Mouse (Mus musculus): Measurements from ENCODE around the gene Psat1.

Gene Psat1

GRCm38 (mm10) chr19:15947237-15947636, at the start of gene Psat1:
Gene Psat1 (minus strand): TSS chr19:15947337.
- in situ Hi-C loops (cut with MboI, MseI) = no loop called here

GRCm38 (mm10) chr19:15990102-15990501, 43.0 kb upstream of the Psat1 start:
- in situ Hi-C loops (cut with MboI, MseI) = no loop called here

GRCm38 (mm10) chr19:15985172-15985713, 38.1 kb upstream of the Psat1 start:
- in situ Hi-C loops (cut with MboI, MseI) = no loop called here

- in situ Hi-C loops (cut with MboI, MseI) = no loop called here
Measured at GRCm38 (mm10) chr19:15984449-15985171, 37.5 kb upstream of the Psat1 start, which contains the start of gene Cep78. Gene Cep78 (minus strand): TSS chr19:15984989.

GRCm38 (mm10) chr19:15983739-15984344, 36.7 kb upstream of the Psat1 start:
- in situ Hi-C loops (cut with MboI, MseI) = no loop called here

- in situ Hi-C loops (cut with MboI, MseI) = no loop called here
Measured at GRCm38 (mm10) chr19:15982926-15983738, 36.0 kb upstream of the Psat1 start.

GRCm38 (mm10) chr19:15981861-15982260, 34.7 kb upstream of the Psat1 start:
- in situ Hi-C loops (cut with MboI, MseI) = no loop called here

- in situ Hi-C loops (cut with MboI, MseI) = loop anchor here (10.0 kb wide), 1 partner anchor 109 kb away; no protein-coding TSS in a partner anchor
Measured at GRCm38 (mm10) chr19:15973365-15973764, 26.2 kb upstream of the Psat1 start.

- in situ Hi-C loops (cut with MboI, MseI) = no loop called here
Measured at GRCm38 (mm10) chr19:15965082-15965481, 17.9 kb upstream of the Psat1 start.

GRCm38 (mm10) chr19:15964533-15964932, 17.4 kb upstream of the Psat1 start:
- in situ Hi-C loops (cut with MboI, MseI) = no loop called here

GRCm38 (mm10) chr19:15963011-15963695, 16.0 kb upstream of the Psat1 start:
- in situ Hi-C loops (cut with MboI, MseI) = no loop called here

- in situ Hi-C loops (cut with MboI, MseI) = no loop called here
Measured at GRCm38 (mm10) chr19:15962313-15962712, 15.2 kb upstream of the Psat1 start.

- in situ Hi-C loops (cut with MboI, MseI) = no loop called here
Measured at GRCm38 (mm10) chr19:15950225-15950624, 3.1 kb upstream of the Psat1 start.

- in situ Hi-C loops (cut with MboI, MseI) = no loop called here
Measured at GRCm38 (mm10) chr19:15948867-15949266, 1.7 kb upstream of the Psat1 start.

- in situ Hi-C loops (cut with MboI, MseI) = no loop called here
Measured at GRCm38 (mm10) chr19:15948426-15948825, 1.3 kb upstream of the Psat1 start.

GRCm38 (mm10) chr19:15946663-15947062, 474 bp downstream of the Psat1 start:
- in situ Hi-C loops (cut with MboI, MseI) = no loop called here

GRCm38 (mm10) chr19:15943117-15943423, 4.1 kb downstream of the Psat1 start:
- in situ Hi-C loops (cut with MboI, MseI) = no loop called here

GRCm38 (mm10) chr19:15942421-15943116, 4.6 kb downstream of the Psat1 start:
- in situ Hi-C loops (cut with MboI, MseI) = no loop called here

- in situ Hi-C loops (cut with MboI, MseI) = no loop called here
Measured at GRCm38 (mm10) chr19:15941399-15941798, 5.7 kb downstream of the Psat1 start.

- in situ Hi-C loops (cut with MboI, MseI) = no loop called here
Measured at GRCm38 (mm10) chr19:15925719-15926045, 21.5 kb downstream of the Psat1 start.
